Mouse (Mus musculus) spleen, adult 2 months (tissue): ENCODE measurements around the gene 4930430F08Rik.

Source experiments
- CTCF ChIP-seq: fragments of 200-500 bp; IDR thresholded peaks from 2 replicates; pipeline ENCODE4 v1.5.1; 2011; ENCODE audit warnings: mild to moderate bottlenecking, inconsistent platforms; ENCODE audit not compliant: insufficient read depth, insufficient read length, insufficient replicate concordance; ENCODE audit errors: extremely low read depth
- POLR2A ChIP-seq: fragments of 200-500 bp; IDR thresholded peaks from 2 replicates; pipeline ENCODE4 v1.6.1; 2011; ENCODE audit warnings: low read depth, low read length, inconsistent platforms

- TF ChIP-seq CTCF = no peak
- no peak for TF ChIP-seq POLR2A
Measured at GRCm38 (mm10) chr10:100564112-100564511, 26.1 kb downstream of the 4930430F08Rik start.
